Mouse (Mus musculus) liver, adult 2 months (tissue): ENCODE data around the gene Pdzd3.

ENCODE experiments used
- CTCF ChIP-seq: fragments of 200-500 bp; IDR thresholded peaks from 2 replicates; pipeline ENCODE4 v1.5.1; 2011; ENCODE audit warnings: low read depth, low read length, control low read depth
- POLR2A ChIP-seq: fragments of 200-500 bp; IDR thresholded peaks from 2 replicates; pipeline ENCODE4 v1.6.1; 2011; ENCODE audit warnings: low read length, control low read depth; ENCODE audit not compliant: insufficient read depth; ENCODE audit errors: extremely low read depth

DNA sequence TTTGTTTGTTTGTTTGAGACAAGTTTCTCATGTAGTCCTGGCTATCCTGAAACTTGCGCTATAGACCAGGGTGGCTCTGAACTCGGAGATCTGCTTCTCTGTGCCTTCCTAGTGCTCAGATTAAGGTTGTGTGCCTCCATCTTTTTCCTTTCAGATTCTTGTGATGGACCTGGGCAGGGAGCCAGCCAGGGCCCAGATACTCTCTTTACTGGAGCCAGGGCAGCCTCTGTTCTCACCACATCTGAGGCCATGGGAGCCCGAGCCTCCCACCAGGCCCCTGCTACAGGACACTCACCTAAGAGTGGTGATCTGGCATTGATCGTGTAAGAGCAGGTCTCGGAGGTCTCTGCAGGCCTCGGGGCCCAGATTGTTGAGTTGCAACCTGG lies 3.9 kb upstream of the Pdzd3 start:
- no peak for TF ChIP-seq CTCF
- no peak for TF ChIP-seq POLR2A
